Mouse (Mus musculus) E14TG2a.4 (cell line): ENCODE measurements around the gene Ddc.
A peak's percentile ranks its signal among the peaks of the same experiment; 100 is the strongest.

Source experiments
- H3K27me3 ChIP-seq: 2 replicates; pipeline ENCODE4 v1.6.1; 2014; ENCODE audit warnings: low read length, control low read depth; ENCODE audit not compliant: insufficient read depth
- H3K36me3 ChIP-seq: 2 replicates; pipeline ENCODE4 v1.6.1; 2014; ENCODE audit warnings: low read length, control low read depth; ENCODE audit not compliant: insufficient read depth
- H3K4me1 ChIP-seq: replicated peaks from 2 replicates; pipeline ENCODE4 v1.6.1; 2014; ENCODE audit warnings: low read depth, low read length, control low read depth
- H3K4me3 ChIP-seq: replicated peaks from 2 replicates; pipeline ENCODE4 v1.5.1; 2014; ENCODE audit warnings: mild to moderate bottlenecking, low read length
- H3K9me3 ChIP-seq: 2 replicates; pipeline ENCODE4 v1.6.1; 2014; ENCODE audit warnings: low read length, control low read depth
- CTCF ChIP-seq: conservative IDR thresholded peaks from 2 replicates; pipeline ENCODE4 v1.5.1; 2014; ENCODE audit warnings: low read length
- NANOG ChIP-seq: IDR thresholded peaks from 2 replicates; pipeline ENCODE4 v1.6.1; 2014; ENCODE audit warnings: borderline replicate concordance, low read length, mixed read lengths
- POU5F1 ChIP-seq: IDR thresholded peaks from 2 replicates; pipeline ENCODE4 v1.6.1; 2014; ENCODE audit warnings: low read length, borderline replicate concordance

The Ddc gene

DNA sequence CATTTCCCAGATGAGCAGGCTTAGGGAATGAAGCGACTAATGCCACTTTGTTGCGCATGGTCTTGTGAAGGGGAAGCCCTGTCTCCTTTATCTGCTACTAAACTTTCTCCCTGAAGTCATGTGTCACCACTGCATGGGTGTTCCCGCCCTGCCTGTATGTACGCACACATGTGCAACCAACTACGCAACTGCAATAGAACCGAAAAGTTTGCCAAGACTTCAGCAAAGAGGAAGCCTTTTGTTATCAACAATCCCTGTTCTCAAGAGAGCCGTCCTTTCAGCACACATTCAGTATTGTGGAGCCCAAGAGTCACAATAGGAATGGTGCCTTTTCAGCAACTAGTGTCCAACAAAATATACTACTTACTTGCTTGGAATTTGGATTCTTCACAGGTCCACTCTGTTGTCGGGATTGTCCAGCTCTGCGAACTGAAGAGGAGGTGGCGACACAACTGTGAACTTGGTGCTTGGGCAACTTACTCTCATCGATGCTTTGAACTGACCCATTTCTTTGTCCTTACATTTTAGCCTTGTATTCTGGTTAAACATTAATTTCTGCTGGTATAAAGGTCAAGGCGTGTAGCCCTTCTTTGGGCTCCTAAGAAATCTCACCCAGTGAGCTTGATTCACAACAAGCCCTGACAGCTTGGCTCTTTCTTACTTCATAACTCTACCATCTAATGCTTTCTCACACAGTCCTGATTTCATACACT lies at the start of gene Ddc:
Gene Ddc, minus strand, starts transcription at position 500 of the 713 bp plus-strand sequence.
- H3K27me3 ChIP-seq: no peaks in the 10 kb centered on the region
- peaks cover 7% of the 10 kb centered on the region for H3K4me1 ChIP-seq
- H3K4me3 ChIP-seq: no peak within 1 kb of the TSS
- TF ChIP-seq NANOG: no peak
- no peak for TF ChIP-seq POU5F1
- no peak for TF ChIP-seq CTCF
- no peaks in the 10 kb centered on the region for H3K9me3 ChIP-seq
- H3K36me3 ChIP-seq: no peaks in the 10 kb centered on the region

DNA sequence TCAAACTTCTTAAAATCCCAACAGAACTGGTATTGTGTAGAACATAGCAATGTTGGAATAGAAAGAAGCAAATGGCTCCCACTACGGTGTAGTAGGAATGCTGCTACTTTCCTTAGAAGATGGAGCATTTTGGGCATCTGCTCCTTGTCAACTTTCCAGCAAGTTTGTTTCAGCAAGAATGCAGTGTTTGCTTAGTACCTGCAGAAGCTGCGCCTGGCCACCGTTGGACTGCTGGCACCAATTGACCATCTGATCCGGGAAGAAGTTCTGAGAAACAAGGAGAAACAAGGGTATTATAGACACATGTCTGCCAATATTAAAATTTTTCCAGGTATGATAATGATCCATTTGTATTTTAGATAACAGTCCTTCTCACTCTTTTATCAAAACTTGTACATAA lies 47.8 kb upstream of the Ddc start:
- no peak for TF ChIP-seq POU5F1
- TF ChIP-seq NANOG: no peak
- no peak for TF ChIP-seq CTCF
- Histone ChIP-seq H3K9me3 (no peaks in the 10 kb centered on the region), H3K27me3 (no peaks in the 10 kb centered on the region), H3K36me3 (peaks cover 27% of the 10 kb centered on the region), H3K4me1 (peaks cover 79% of the 10 kb centered on the region), H3K4me3 (no peak overlapping the region)

DNA sequence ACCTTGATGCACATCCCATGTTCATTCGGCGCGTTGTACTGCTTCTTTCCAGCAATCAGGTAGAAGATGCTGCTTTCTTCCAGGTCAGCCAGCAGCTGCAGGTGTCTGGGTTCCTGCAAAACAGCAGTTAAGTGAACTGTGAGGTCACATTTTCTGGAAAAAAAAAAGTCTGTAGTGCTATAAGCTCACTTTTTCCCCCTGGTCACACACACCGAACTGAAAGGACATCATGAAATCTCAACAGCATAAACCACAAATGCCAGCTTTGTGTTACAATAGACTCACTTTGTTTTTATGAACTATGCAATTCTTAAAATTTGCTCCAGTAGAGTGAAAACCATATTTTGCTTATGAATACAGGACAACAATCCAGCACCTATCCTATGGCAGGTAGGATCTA lies 46.9 kb upstream of the Ddc start:
- no peaks in the 10 kb centered on the region for H3K9me3 ChIP-seq
- peaks cover 81% of the 10 kb centered on the region for H3K4me1 ChIP-seq
- no peaks in the 10 kb centered on the region for H3K27me3 ChIP-seq
- no peak for TF ChIP-seq POU5F1
- no peak for TF ChIP-seq NANOG
- TF ChIP-seq CTCF: no peak
- peaks cover 27% of the 10 kb centered on the region for H3K36me3 ChIP-seq
- no peak overlapping the region for H3K4me3 ChIP-seq

DNA sequence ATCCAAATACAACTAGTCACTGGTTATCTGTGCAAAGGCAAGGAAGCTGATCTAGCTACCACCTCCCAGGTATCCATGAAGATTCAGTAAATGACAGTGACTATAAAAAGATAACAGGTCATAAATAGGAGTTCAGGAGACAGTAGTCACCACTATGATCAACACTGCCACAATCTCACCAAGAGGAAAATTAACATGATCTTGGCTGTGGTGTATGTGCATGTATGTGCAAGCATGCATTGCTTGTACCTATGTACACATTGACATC lies 46.1 kb upstream of the Ddc start:
- H3K9me3 ChIP-seq: no peaks in the 10 kb centered on the region
- no peak overlapping the region for H3K4me3 ChIP-seq
- H3K4me1 ChIP-seq: peaks cover 73% of the 10 kb centered on the region
- H3K36me3 ChIP-seq: peaks cover 31% of the 10 kb centered on the region
- no peaks in the 10 kb centered on the region for H3K27me3 ChIP-seq
- no peak for TF ChIP-seq NANOG

DNA sequence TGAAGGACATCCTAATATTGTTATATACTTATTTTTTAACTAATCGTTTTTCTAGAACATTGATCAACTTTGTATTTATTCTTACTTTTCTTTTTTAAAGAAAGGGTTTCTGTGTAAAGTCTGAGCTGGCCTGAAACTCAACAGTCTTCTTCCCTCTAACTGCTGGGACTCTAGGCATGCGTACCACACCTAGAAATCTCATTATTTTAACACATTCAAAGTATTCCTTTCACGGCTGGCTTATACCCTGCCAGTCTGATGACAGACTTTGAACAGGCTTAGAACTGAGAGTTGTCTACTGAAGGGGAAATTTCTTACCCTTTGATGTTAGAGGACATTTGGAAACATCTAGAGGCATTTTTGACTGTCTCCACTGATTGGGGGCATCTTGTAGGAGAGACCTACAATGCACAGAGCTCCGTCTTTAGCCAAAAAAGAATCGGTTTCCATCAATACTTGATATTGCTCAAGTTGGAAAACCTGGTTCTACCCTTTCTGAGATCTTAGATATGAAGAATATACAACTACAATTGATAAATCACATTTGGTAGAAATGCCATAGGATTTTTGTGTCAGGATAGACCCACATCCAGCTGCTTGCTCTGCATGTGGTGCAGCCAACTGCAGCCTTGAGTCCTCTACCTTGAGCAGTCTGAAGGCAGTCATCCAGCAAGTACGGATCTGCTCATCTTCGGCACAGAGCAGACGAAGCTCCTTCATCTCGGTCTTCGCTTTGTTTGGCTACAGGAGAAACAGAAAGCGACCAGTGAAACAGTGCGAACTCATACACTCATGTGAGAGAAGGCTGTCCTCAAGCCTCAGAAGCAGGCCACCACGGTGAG lies 45.5 kb upstream of the Ddc start:
- Histone ChIP-seq H3K4me1 (peaks cover 68% of the 10 kb centered on the region), H3K27me3 (no peaks in the 10 kb centered on the region), H3K36me3 (peaks cover 36% of the 10 kb centered on the region), H3K9me3 (no peaks in the 10 kb centered on the region), H3K4me3 (no peak overlapping the region)
- TF ChIP-seq POU5F1 (no peak), CTCF (no peak), NANOG (no peak)

DNA sequence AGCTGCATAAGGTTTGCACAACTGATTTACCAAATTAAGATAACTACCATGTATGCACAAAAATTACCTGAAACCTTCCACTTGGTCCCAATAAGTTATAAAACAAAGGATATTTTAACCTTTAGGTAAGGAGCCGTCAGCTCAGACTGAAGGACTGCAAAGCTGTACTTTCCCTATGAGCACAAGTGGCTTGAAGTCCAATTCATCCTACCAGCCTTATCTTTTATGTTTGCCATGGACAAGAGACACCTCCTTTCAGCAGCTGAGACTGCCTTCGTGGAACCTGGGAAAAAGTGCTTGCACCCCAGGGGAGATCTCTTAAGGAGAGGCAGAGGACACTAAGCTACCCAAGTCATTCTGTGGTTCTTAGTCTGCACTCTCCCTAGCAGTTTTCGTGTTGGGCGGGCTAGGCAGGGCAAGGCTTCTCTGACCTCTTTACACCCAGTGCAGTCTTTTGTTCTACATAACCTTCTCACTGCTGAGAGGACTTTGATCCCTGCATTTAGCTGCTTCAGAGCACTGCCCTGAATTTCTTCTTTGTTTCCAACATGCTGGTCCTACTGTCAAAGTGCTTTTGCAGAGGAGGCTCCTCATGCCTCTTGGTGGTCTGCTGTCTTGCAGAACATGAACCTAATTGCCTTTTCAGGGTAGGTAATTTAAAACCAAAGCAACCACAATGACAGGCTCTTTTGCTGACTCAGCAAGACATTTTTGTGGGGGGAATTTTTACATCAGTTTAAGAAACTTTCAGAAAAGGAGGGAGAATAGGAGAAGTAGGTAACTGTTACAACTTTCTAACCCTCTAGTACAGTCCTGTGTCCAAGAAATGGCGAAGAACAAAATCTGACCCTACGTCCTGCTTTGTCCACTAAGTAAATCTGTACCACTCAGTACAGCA lies 44.6 kb upstream of the Ddc start:
- no peaks in the 10 kb centered on the region for H3K9me3 ChIP-seq
- peaks cover 59% of the 10 kb centered on the region for H3K4me1 ChIP-seq
- no peak overlapping the region for H3K4me3 ChIP-seq
- peaks cover 44% of the 10 kb centered on the region for H3K36me3 ChIP-seq
- TF ChIP-seq POU5F1: no peak
- peak; percentile 65; the same call in 1 of the 2 replicates for TF ChIP-seq NANOG
- H3K27me3 ChIP-seq: no peaks in the 10 kb centered on the region

DNA sequence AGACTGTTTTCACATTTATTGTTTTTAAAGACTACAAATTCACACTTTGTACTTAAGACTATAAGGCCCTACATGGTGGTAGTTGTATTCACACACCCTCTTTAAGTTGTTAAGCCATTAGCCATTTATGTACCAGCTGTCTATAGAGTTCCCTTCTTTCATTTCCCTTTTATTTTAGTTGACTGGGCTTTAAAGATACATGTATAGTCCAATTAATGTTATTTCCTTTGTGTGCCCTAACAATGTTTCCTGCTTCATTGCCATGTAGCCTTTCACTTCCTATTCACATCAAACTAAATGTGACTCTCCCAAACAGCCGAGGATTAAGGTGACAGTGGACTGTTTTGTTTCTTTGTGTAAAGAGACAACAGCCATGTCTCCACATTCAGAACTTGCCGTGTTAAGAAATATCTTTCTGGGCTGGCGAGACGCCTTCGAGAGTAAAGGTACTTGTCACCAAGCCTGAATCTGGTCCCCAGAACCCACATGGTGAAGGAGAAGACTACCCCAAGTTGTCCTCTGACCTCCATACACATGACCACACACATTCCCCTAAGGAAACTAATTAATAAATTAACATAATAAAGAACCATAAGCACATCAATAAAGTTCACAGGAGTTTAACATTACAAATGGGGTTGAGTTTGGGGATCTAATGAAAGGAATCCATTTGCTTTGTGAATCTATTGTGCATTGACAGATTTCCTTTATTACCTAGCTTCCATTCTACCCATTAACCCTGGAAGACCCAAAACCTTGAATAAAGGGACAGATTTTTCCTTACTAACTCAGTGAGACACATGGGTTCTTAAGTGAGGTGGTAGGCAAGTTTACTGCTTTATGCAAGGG lies 43.1 kb upstream of the Ddc start:
- Histone ChIP-seq H3K36me3 (peaks cover 55% of the 10 kb centered on the region), H3K4me1 (peaks cover 46% of the 10 kb centered on the region), H3K27me3 (no peaks in the 10 kb centered on the region), H3K9me3 (no peaks in the 10 kb centered on the region), H3K4me3 (no peak overlapping the region)
- no peak for TF ChIP-seq CTCF
- no peak for TF ChIP-seq NANOG
- TF ChIP-seq POU5F1: no peak
